Mouse (Mus musculus): ENCODE measurements around the gene Foxk1. TPM values are rescaled to one million over a fixed set of nuclear protein-coding genes. Genes with fewer than 3 reads are reported as not detected.

Foxk1 gene
- total and polyA plus RNA-seq, 2 experiments: 3.0 to 7.6 TPM

DNA sequence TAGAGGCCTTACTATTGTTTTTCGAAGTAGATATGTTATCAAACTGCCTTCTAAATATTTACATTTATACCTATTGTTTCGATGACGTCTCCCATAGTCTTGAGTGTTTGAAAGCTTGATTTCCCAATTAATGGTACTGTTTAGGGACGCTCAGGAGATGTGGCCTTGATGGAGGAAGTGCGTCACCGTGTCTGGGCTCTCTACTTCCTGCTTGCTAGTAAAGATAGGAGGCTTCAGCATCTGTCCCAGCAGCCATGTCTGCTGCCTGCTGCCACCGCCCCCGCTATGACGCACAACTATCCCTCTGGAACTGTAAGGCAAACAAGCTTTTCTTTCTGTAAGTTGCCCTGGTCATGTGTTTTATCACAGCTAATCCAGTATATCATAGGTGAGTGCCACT lies 27.0 kb upstream of the Foxk1 start:
- no peak overlapping the region for H3K27ac ChIP-seq (replicated peaks; ENCODE audit: insufficient read depth, low read depth, low read length)
- TF ChIP-seq CTCF (IDR thresholded peaks at IDR 0.05; ENCODE audit: low read depth, low read length): no peak
- no peaks in the 10 kb centered on the region for H3K36me3 ChIP-seq (ENCODE audit: control insufficient read depth, insufficient read depth, low read length)
- H3K27me3 ChIP-seq (ENCODE audit: control insufficient read depth, insufficient read depth, low read length): no peaks in the 10 kb centered on the region
- H3K4me3 ChIP-seq (ENCODE audit: insufficient read depth, low read depth, low read length): no peak overlapping the region
- H3K4me1 ChIP-seq (ENCODE audit: control insufficient read depth, insufficient read depth, low read length): no peaks in the 10 kb centered on the region
- no peaks in the 10 kb centered on the region for H3K79me2 ChIP-seq (ENCODE audit: control insufficient read depth, insufficient read depth, low read length)
- no peak for DNase-seq (ENCODE audit: extremely low read depth, low read depth, low spot score)
- whole genome bisulfite sequencing: 83% methylated on average over 9 of the region's 9 CpGs
- H3K9ac ChIP-seq (ENCODE audit: low read depth, low read length): no peak overlapping the region

DNA sequence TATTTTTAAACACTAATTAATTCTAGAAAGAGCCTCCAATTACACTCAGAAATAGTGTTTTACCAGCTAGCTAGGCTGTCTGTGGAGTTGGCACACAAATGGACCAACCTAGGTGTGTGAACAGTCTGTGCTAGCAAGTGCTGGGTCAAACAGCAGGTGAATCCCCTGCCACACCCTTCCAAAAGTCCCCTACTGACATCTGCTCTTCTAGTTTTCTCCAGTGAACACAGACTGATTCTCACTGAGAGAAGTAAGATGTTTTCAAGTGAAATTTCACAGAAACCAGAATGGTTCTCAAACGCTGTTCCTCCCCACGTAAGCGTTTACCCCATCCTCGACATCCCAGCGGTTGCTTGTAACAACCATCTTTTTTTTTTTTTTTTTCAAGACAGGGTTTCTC lies 25.7 kb upstream of the Foxk1 start:
- no peak for DNase-seq (ENCODE audit: extremely low read depth, low read depth, low spot score)
- no peaks in the 10 kb centered on the region for H3K27me3 ChIP-seq (ENCODE audit: control insufficient read depth, insufficient read depth, low read length)
- no peaks in the 10 kb centered on the region for H3K4me1 ChIP-seq (ENCODE audit: control insufficient read depth, insufficient read depth, low read length)
- H3K27ac ChIP-seq (replicated peaks; ENCODE audit: insufficient read depth, low read depth, low read length): no peak overlapping the region
- 94% methylated on average over 5 of the region's 5 CpGs for WGBS
- H3K36me3 ChIP-seq (ENCODE audit: control insufficient read depth, insufficient read depth, low read length): no peaks in the 10 kb centered on the region
- TF ChIP-seq POLR2A (IDR thresholded peaks at IDR 0.05; ENCODE audit: extremely low read depth, insufficient read depth, low read length) (no peak), CTCF (IDR thresholded peaks at IDR 0.05; ENCODE audit: low read depth, low read length) (no peak)
- no peak overlapping the region for H3K9ac ChIP-seq (ENCODE audit: low read depth, low read length)
- no peaks in the 10 kb centered on the region for H3K79me2 ChIP-seq (ENCODE audit: control insufficient read depth, insufficient read depth, low read length)
- no peak overlapping the region for H3K4me3 ChIP-seq (ENCODE audit: insufficient read depth, low read depth, low read length)

DNA sequence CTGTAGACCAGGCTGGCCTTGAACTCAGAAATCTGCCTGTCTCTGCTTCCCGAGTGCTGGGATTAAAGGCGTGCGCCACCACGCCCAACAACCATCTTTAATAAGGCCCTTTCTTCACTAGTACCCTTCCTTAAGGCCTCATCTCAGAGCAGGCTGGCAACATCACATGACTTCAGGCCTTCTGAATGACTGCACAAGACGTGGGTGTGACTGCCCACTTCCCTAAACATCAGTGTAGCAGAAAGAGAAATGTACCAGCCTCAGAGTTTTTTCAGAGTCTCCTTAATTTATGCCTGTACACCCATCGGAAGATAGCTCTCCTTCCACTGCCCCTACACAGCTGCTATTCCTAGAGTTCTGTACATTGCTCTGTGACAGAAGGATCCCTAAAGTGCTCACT lies 25.2 kb upstream of the Foxk1 start:
- Histone ChIP-seq H3K27me3 (ENCODE audit: control insufficient read depth, insufficient read depth, low read length) (no peaks in the 10 kb centered on the region), H3K27ac (replicated peaks; ENCODE audit: insufficient read depth, low read depth, low read length) (no peak overlapping the region), H3K4me1 (ENCODE audit: control insufficient read depth, insufficient read depth, low read length) (no peaks in the 10 kb centered on the region), H3K79me2 (ENCODE audit: control insufficient read depth, insufficient read depth, low read length) (no peaks in the 10 kb centered on the region), H3K36me3 (ENCODE audit: control insufficient read depth, insufficient read depth, low read length) (no peaks in the 10 kb centered on the region), H3K9ac (ENCODE audit: low read depth, low read length) (no peak overlapping the region), H3K4me3 (ENCODE audit: insufficient read depth, low read depth, low read length) (no peak overlapping the region)
- no peak for DNase-seq (ENCODE audit: extremely low read depth, low read depth, low spot score)
- 90% methylated on average over 6 of the region's 6 CpGs for WGBS
- no peak for TF ChIP-seq POLR2A (IDR thresholded peaks at IDR 0.05; ENCODE audit: extremely low read depth, insufficient read depth, low read length)

DNA sequence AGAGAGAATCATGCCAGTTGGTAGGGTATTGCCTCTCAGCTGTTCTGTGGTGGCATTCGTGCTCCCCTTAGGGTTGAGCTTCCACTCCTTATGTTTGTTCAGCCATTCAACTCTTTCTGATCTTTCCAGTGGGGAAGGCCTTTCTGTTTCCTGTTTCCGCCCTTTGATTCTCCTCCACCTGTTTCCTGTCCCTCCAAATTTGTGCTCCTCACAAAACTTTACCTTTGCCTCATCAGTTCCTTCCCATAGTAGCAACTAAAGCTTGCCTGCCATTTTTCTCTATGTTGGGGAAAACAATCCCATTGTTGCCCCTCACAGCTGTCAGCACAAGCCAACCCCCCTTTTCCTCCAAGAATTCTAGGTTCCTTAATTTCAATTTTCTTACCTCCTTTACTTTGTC lies 23.2 kb upstream of the Foxk1 start:
- Histone ChIP-seq H3K79me2 (ENCODE audit: control insufficient read depth, insufficient read depth, low read length) (no peaks in the 10 kb centered on the region), H3K4me1 (ENCODE audit: control insufficient read depth, insufficient read depth, low read length) (no peaks in the 10 kb centered on the region), H3K27ac (replicated peaks; ENCODE audit: insufficient read depth, low read depth, low read length) (no peak overlapping the region), H3K4me3 (ENCODE audit: insufficient read depth, low read depth, low read length) (no peak overlapping the region), H3K27me3 (ENCODE audit: control insufficient read depth, insufficient read depth, low read length) (no peaks in the 10 kb centered on the region), H3K36me3 (ENCODE audit: control insufficient read depth, insufficient read depth, low read length) (no peaks in the 10 kb centered on the region), H3K9ac (ENCODE audit: low read depth, low read length) (no peak overlapping the region)
- TF ChIP-seq POLR2A (IDR thresholded peaks at IDR 0.05; ENCODE audit: extremely low read depth, insufficient read depth, low read length): no peak
- TF ChIP-seq CTCF (IDR thresholded peaks at IDR 0.05; ENCODE audit: low read depth, low read length): no peak
- WGBS: 74% methylated on average over 2 of the region's 2 CpGs
- DNase-seq (ENCODE audit: extremely low read depth, low read depth, low spot score): no peak

DNA sequence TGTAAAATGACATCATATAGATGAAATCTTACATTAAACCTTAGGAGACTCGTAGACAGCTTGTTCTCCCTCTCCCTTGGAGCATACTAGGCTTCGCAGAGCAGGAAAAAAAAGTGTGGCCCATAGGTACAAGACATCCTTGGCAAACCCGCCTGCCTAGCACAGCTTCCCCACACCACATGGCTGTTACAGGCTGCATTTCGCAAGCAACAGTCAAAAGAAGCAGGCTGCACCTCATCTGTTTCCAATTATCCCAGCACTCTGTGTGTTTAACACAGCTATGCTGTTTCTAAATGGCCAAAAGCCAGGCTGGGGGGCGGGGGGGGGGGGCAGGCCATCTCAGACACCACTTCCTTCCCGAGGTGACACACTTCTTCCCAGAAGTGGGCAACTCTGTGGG lies 20.8 kb upstream of the Foxk1 start:
- TF ChIP-seq CTCF (IDR thresholded peaks at IDR 0.05; ENCODE audit: low read depth, low read length) (no peak), POLR2A (IDR thresholded peaks at IDR 0.05; ENCODE audit: extremely low read depth, insufficient read depth, low read length) (no peak)
- Histone ChIP-seq H3K27me3 (ENCODE audit: control insufficient read depth, insufficient read depth, low read length) (no peaks in the 10 kb centered on the region), H3K4me1 (ENCODE audit: control insufficient read depth, insufficient read depth, low read length) (no peaks in the 10 kb centered on the region), H3K79me2 (ENCODE audit: control insufficient read depth, insufficient read depth, low read length) (no peaks in the 10 kb centered on the region), H3K9ac (ENCODE audit: low read depth, low read length) (no peak overlapping the region), H3K27ac (replicated peaks; ENCODE audit: insufficient read depth, low read depth, low read length) (no peak overlapping the region), H3K4me3 (ENCODE audit: insufficient read depth, low read depth, low read length) (no peak overlapping the region), H3K36me3 (ENCODE audit: control insufficient read depth, insufficient read depth, low read length) (no peaks in the 10 kb centered on the region)
- 54% methylated on average over 6 of the region's 6 CpGs for WGBS
- DNase-seq (ENCODE audit: extremely low read depth, low read depth, low spot score): no peak

DNA sequence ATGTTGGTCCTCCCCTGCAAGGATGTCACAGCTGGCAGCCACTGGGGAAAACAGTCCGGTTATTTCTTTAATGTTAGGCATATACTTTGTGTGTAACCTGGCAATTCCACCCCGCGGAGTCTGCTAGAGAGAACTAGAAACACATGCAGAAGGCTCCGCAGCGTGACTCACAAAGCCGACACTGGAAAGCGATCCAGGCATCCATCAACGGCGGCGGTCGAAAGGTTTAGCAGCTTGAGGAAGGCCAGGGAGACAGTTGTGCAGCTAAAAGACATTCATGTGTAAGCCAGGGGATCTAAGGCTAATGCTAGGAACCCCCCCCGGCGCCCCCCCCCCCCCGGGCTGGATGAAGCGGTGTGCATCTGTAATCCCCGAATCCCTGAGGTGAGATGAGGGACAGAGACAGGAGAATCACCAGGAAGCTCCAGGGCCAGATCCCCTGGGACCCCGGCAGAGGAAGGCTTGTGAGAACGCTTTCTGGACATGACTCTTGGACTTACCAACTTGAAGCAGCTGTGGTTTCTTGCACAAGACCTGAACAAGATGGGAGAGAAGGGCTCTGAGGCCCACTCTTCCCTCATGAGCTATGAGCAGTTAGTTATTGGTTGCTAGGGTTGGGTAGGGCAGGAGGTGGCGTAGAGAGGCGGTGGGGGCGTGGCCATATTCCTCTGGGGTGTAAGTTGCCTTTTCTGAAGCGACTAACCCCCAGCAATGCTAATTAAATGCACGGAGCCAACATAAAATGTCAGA lies 16.2 kb upstream of the Foxk1 start:
- no peak for DNase-seq (ENCODE audit: extremely low read depth, low read depth, low spot score)
- Histone ChIP-seq H3K27me3 (ENCODE audit: control insufficient read depth, insufficient read depth, low read length) (no peaks in the 10 kb centered on the region), H3K9ac (ENCODE audit: low read depth, low read length) (no peak overlapping the region), H3K27ac (replicated peaks; ENCODE audit: insufficient read depth, low read depth, low read length) (no peak overlapping the region), H3K36me3 (ENCODE audit: control insufficient read depth, insufficient read depth, low read length) (no peaks in the 10 kb centered on the region), H3K4me3 (ENCODE audit: insufficient read depth, low read depth, low read length) (no peak overlapping the region), H3K4me1 (ENCODE audit: control insufficient read depth, insufficient read depth, low read length) (no peaks in the 10 kb centered on the region), H3K79me2 (ENCODE audit: control insufficient read depth, insufficient read depth, low read length) (no peaks in the 10 kb centered on the region)
- WGBS: 67% methylated on average over 23 of the region's 23 CpGs
- TF ChIP-seq POLR2A (IDR thresholded peaks at IDR 0.05; ENCODE audit: extremely low read depth, insufficient read depth, low read length) (no peak), CTCF (IDR thresholded peaks at IDR 0.05; ENCODE audit: low read depth, low read length) (no peak)

Data from liver, adult 2 months (tissue).